Mouse (Mus musculus): ENCODE data around the gene Npr2.

Npr2 gene

GRCm38 (mm10) chr4:43629106-43629817 lies 2.5 kb upstream of the Npr2 start:
- no peak for DNase-seq

GRCm38 (mm10) chr4:43630030-43630581 lies 1.6 kb upstream of the Npr2 start:
- peak; percentile 71 for DNase-seq

- no peak for DNase-seq
Observed at GRCm38 (mm10) chr4:43630671-43631045, 1.1 kb upstream of the Npr2 start.

- no peak for DNase-seq
Observed at GRCm38 (mm10) chr4:43631956-43632920, 503 bp downstream of the Npr2 start.

GRCm38 (mm10) chr4:43633296-43633695 lies 1.6 kb downstream of the Npr2 start:
- no peak for DNase-seq

- no peak for DNase-seq
Observed at GRCm38 (mm10) chr4:43633736-43634135, 2.0 kb downstream of the Npr2 start.

- no peak for DNase-seq
Observed at GRCm38 (mm10) chr4:43634621-43635374, 3.1 kb downstream of the Npr2 start.

- DNase-seq: no peak
Observed at GRCm38 (mm10) chr4:43636751-43637150, 5.0 kb downstream of the Npr2 start.

GRCm38 (mm10) chr4:43640076-43640475 lies 8.3 kb downstream of the Npr2 start:
- no peak for DNase-seq

GRCm38 (mm10) chr4:43640491-43640890 lies 8.8 kb downstream of the Npr2 start:
- no peak for DNase-seq

GRCm38 (mm10) chr4:43649783-43650182 lies 18.0 kb downstream of the Npr2 start:
- DNase-seq: no peak

- no peak for DNase-seq
Observed at GRCm38 (mm10) chr4:43652726-43653125, 21.0 kb downstream of the Npr2 start.

- peak; percentile 44 for DNase-seq
Observed at GRCm38 (mm10) chr4:43653161-43654015, 21.7 kb downstream of the Npr2 start, which contains the start of gene Spag8. Gene Spag8, minus strand, starts transcription at chr4:43653594.

- no peak for DNase-seq
Observed at GRCm38 (mm10) chr4:43655656-43656338, 24.1 kb downstream of the Npr2 start.

GRCm38 (mm10) chr4:43656339-43657109 lies 24.8 kb downstream of the Npr2 start, which contains the start of gene Hint2:
Gene Hint2, minus strand, starts transcription at chr4:43656466.
- peak; percentile 95 for DNase-seq

GRCm38 (mm10) chr4:43657146-43657545 lies 25.4 kb downstream of the Npr2 start:
- DNase-seq: no peak

- peak; percentile 27 for DNase-seq
Observed at GRCm38 (mm10) chr4:43666412-43666811, 34.7 kb downstream of the Npr2 start.

GRCm38 (mm10) chr4:43668782-43669427 lies 37.2 kb downstream of the Npr2 start, which contains the start of the genes Tmem8b and Fam221b:
Gene Tmem8b, plus strand, starts transcription at chr4:43668971.
Gene Fam221b, minus strand, starts transcription at chr4:43669145.
- DNase-seq: peak; percentile 93

GRCm38 (mm10) chr4:43669428-43669794 lies 37.7 kb downstream of the Npr2 start:
- no peak for DNase-seq

GRCm38 (mm10) chr4:43672070-43672469 lies 40.3 kb downstream of the Npr2 start:
- peak; percentile 83 for DNase-seq

All from thymus, postnatal 14 days (tissue).